Mouse (Mus musculus) testis, adult 2 months (tissue): ENCODE measurements around the gene Oas3. TPM values are rescaled to one million over a fixed set of nuclear protein-coding genes. Genes with fewer than 3 reads are reported as not detected.

Experiments used
- H3K27ac ChIP-seq: fragments of 200-500 bp; 2 replicates; pipeline ENCODE4 v1.5.1; 2012; ENCODE audit warnings: low read depth, low read length; ENCODE audit not compliant: control insufficient read depth, insufficient read depth
- H3K27me3 ChIP-seq: fragments of 200-500 bp; 2 replicates; pipeline ENCODE4 v1.6.1; 2012; ENCODE audit warnings: mild to moderate bottlenecking, low read length, moderate library complexity; ENCODE audit not compliant: control insufficient read depth, insufficient read depth
- H3K36me3 ChIP-seq: fragments of 200-500 bp; 2 replicates; pipeline ENCODE4 v1.6.1; 2012; ENCODE audit warnings: mild to moderate bottlenecking, low read length; ENCODE audit not compliant: control insufficient read depth, insufficient read depth
- H3K4me1 ChIP-seq: fragments of 200-500 bp; 2 replicates; pipeline ENCODE4 v1.6.1; 2012; ENCODE audit warnings: low read length; ENCODE audit not compliant: control insufficient read depth, insufficient read depth
- H3K4me3 ChIP-seq: fragments of 200-500 bp; 2 replicates; pipeline ENCODE4 v1.5.1; 2012; ENCODE audit warnings: low read depth, mild to moderate bottlenecking, low read length, moderate library complexity, mixed read lengths; ENCODE audit not compliant: control insufficient read depth
- CTCF ChIP-seq: fragments of 200-500 bp; IDR thresholded peaks from 2 replicates; pipeline ENCODE4 v1.5.1; 2012; ENCODE audit warnings: low read depth, mild to moderate bottlenecking, inconsistent platforms, low read length, moderate library complexity; ENCODE audit not compliant: control insufficient read depth, insufficient read depth, insufficient replicate concordance
- POLR2A ChIP-seq: fragments of 200-500 bp; IDR thresholded peaks from 2 replicates; pipeline ENCODE4 v1.6.1; 2012; ENCODE audit warnings: low read depth, mild to moderate bottlenecking, inconsistent platforms, low read length, moderate library complexity; ENCODE audit not compliant: control insufficient read depth
- polyA plus RNA-seq: library from polyadenylated mRNA; depleted of rRNA; stranded (reverse); fragments of >200 nt; gene quantifications from 2 replicates; pipeline ENCODE4 v1.2.3, GENCODE M21; 2012

The Oas3 gene
- polyA plus RNA-seq, 1 experiment: 0.07 TPM

GRCm38 (mm10) chr5:120729319-120729718, 48.1 kb downstream of the Oas3 start:
- H3K27me3 ChIP-seq: no peaks in the 10 kb centered on the region
- H3K27ac ChIP-seq: no peak overlapping the region
- H3K4me3 ChIP-seq: no peak overlapping the region
- no peak for TF ChIP-seq CTCF
- no peak for TF ChIP-seq POLR2A
- H3K4me1 ChIP-seq: peaks cover 5% of the 10 kb centered on the region
- no peaks in the 10 kb centered on the region for H3K36me3 ChIP-seq

DNA sequence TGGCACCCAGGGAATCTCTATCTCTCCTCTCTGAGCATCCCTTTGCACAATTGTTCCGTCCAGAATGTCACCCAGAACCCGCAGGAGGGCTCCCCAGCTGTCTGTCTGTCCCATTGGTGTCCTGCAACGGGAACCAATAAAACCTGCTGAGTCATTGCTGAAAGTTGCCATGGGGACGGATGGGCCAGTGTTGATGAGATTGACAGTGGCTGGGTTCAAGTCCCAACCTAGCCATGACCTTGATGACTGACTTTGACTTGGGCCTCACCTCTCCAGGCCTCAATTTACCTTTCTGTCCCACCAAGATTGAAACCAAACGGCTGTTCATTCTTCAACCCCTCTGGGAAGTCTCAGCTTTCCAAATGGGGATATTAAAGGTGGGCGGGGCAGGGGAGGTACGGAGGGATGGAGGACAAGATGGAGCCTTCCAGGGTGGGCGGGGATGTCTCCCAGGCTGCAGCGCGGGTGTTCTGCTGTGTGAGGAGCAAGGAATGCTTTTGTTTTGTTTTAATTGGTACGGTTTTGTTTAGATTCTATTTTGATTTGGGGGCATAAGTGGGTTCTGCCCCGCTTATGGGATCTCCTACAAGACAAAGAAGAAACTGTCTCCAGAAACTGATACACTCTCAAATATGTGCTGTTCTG, 51.5 kb downstream of the Oas3 start:
- H3K4me3 ChIP-seq: no peak overlapping the region
- no peak overlapping the region for H3K27ac ChIP-seq
- no peaks in the 10 kb centered on the region for H3K27me3 ChIP-seq
- no peaks in the 10 kb centered on the region for H3K36me3 ChIP-seq
- H3K4me1 ChIP-seq: no peaks in the 10 kb centered on the region
- no peak for TF ChIP-seq POLR2A
- TF ChIP-seq CTCF: no peak

DNA sequence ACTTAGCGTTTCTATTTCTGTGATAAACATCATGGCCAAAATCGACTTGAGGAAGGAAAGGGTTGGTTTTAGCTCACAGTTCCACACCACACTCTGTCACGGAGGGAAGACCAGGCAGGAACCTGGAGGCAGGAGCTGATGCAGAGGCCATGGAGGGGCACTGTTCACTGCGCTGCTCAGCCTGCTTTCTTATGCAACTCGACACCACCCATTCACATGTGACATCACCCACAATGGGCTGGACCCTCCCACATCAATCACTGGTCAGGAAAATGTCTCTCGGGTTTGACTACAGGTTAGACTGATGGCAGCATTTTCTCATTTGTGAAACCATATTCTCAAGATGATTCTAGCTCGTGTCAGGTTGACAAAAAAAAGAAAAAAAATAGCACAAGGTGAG, 56.5 kb downstream of the Oas3 start:
- no peak overlapping the region for H3K4me3 ChIP-seq
- TF ChIP-seq CTCF (no peak), POLR2A (no peak)
- H3K4me1 ChIP-seq: peaks cover 4% of the 10 kb centered on the region; the same call in 1 of the 2 replicates

DNA sequence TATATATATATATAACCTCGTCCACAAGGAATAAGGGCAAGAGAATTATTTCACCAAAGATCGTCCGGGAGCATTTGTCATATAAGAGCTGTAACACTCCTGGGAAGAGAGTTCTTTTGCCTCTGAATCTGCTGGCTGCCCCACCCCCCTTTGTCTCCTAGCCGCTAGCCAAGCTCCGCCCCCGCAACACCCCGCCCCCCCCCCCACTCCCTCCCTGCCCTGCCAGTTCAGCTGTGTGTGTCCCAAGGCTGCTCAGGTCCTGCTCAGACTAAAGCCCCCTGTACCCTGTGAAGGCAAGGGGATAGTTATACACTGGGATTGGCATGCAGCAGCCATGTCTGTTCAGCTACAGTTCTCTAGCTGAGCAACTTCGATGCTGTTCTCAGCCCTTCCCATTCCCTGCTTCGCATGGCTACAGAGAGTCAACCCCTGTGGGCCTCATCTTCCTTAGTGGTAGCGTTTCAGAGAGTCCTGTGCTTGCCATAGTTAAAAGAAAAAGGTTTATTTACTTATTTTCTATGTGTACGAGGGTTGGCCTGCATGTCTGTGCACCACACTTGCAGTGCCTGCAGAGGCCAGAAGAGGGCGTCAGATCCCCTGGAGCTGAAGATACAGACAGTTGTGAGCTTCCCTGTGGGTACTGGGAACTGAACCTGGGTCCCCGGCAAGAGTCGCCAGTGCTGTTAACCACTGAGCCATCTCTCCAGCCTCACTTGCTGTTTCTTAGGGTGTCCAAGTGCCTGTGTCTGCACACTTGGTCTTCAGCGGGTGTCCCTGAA, 58.7 kb downstream of the Oas3 start:
- Histone ChIP-seq H3K4me3 (peak overlapping the region; percentile 2), H3K36me3 (no peaks in the 10 kb centered on the region), H3K27me3 (no peaks in the 10 kb centered on the region), H3K4me1 (peaks cover 12% of the 10 kb centered on the region), H3K27ac (no peak overlapping the region)
- no peak for TF ChIP-seq POLR2A
- TF ChIP-seq CTCF: peak; percentile 81

More for the DNA sequence above, 56.5 kb downstream of the Oas3 start:
- H3K27me3 ChIP-seq: no peaks in the 10 kb centered on the region
- no peak overlapping the region for H3K27ac ChIP-seq
- H3K36me3 ChIP-seq: no peaks in the 10 kb centered on the region

DNA sequence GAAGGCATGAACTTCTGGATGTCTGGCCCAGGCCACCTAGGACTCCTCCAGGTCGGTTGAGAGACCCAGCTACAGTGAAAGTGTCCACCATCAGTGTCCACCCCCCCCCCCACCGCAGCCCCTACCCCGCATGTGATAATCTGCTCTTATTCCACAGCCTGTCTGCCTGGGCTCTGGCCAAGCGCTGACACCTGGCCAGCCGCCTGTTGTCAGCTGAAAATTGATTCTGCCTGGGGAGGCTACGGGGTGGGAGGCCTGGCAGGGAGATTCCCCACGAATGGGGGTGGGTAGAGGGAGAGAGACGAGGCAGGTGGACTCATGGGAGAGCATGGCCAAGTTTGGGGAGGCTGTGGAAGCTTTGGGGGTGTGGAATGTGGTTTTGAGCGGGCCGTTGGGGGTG, 60.3 kb downstream of the Oas3 start:
- Histone ChIP-seq H3K4me3 (no peak overlapping the region), H3K36me3 (no peaks in the 10 kb centered on the region), H3K27ac (no peak overlapping the region), H3K4me1 (peaks cover 15% of the 10 kb centered on the region), H3K27me3 (no peaks in the 10 kb centered on the region)
- TF ChIP-seq CTCF (no peak), POLR2A (no peak)

GRCm38 (mm10) chr5:120714314-120714713, 63.1 kb downstream of the Oas3 start:
- H3K27me3 ChIP-seq: peaks cover 4% of the 10 kb centered on the region
- peaks cover 27% of the 10 kb centered on the region for H3K4me1 ChIP-seq
- H3K27ac ChIP-seq: no peak overlapping the region
- H3K36me3 ChIP-seq: no peaks in the 10 kb centered on the region
- no peak for TF ChIP-seq POLR2A
- TF ChIP-seq CTCF: peak; percentile 94
- peak overlapping the region; percentile 21; the same call in 1 of the 2 replicates for H3K4me3 ChIP-seq

DNA sequence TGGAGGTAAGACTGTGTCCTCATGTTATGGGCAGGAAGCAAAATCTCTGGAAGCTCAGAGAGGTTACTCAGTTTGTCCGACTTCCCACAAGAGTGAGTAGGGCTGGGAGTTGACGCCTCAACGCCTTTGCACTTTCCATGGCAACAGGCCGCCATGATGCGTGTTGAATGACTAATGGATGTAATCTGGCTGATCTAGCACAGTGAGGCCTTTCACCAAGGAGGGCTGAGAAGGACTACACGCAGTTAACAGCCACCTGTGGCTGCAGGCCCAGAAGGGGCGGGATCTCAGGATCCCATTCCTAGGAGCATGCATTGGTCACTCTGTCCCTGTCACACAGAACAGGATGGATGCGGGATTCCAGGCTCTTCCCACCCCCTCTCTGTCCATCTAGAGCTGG, 64.7 kb downstream of the Oas3 start:
- TF ChIP-seq POLR2A: no peak
- TF ChIP-seq CTCF: no peak
- Histone ChIP-seq H3K4me1 (peaks cover 25% of the 10 kb centered on the region), H3K27me3 (peaks cover 4% of the 10 kb centered on the region), H3K27ac (no peak overlapping the region), H3K4me3 (no peak overlapping the region), H3K36me3 (no peaks in the 10 kb centered on the region)

DNA sequence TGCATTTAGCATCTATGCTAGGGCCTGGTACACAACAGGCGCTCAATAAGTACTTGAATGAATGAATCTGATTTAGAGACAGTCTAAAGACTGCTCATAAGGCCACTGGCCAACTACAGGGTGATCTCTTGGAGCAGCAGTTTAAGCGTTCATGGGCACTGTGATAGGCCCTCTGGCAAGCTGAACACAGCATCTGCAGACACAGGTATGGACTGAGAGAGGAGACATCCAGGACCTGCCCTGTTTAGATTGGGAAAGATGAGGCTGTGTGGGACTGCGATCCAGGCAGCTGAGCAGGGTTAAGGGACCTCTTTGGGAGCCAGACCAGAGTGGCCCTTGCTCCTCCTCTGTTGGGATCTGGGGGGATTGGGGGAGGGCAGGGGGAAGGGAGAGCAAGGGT, 65.6 kb downstream of the Oas3 start, which contains the start of gene Dtx1:
TSS of gene Dtx1 (minus strand) at position 101 of the 400 bp plus-strand sequence.
- no peak for TF ChIP-seq POLR2A
- TF ChIP-seq CTCF: no peak
- Histone ChIP-seq H3K4me3 (peak within 1 kb of the TSS; percentile 78), H3K27me3 (peaks cover 4% of the 10 kb centered on the region), H3K4me1 (peaks cover 27% of the 10 kb centered on the region), H3K36me3 (no peaks in the 10 kb centered on the region), H3K27ac (peak within 1 kb of the TSS; percentile 14; the same call in 1 of the 2 replicates)
